19 mouse cellular contexts compared by ENCODE assay signal in genomic region chr13:95646687-95647111, GRCm38 (mm10). TPM values are rescaled to one million over a fixed set of nuclear protein-coding genes. Genes with fewer than 3 reads are reported as not detected.
DNase-seq lines count a peak whose midpoint lies in the region; ATAC-seq lines count a peak whose summit lies in the region.
"Had no signal": no experiment of that assay in that cellular context is flagged by ENCODE, and none has a peak within 500 bp of the region (broad histone marks: within the 10 kb centered on the region; RNA-seq: fewer than 3 reads in every experiment).

No protein-coding gene starts in this region.

- H3K27me3 ChIP-seq in heart, embryonic 11.5 days (ENCODE audit: control insufficient read depth, insufficient read depth, low read length): no peaks in the 10 kb centered on the region
- no peaks in the 10 kb centered on the region for H3K27me3 ChIP-seq in kidney, embryonic 14.5 days (ENCODE audit: control insufficient read depth, insufficient read depth, low read length)
- H3K27me3 ChIP-seq in limb, embryonic 10.5 days (ENCODE audit: low read depth, poor library complexity, severe bottlenecking): no peaks in the 10 kb centered on the region
- H3K27me3 ChIP-seq: hindbrain, embryonic 12.5 days; midbrain, embryonic 15.5 days had no signal

- no peak overlapping the region for H3K4me2 ChIP-seq in heart, embryonic 11.5 days
- H3K4me2 ChIP-seq in kidney, embryonic 14.5 days (replicated peaks; ENCODE audit: low read depth, low read length): no peak overlapping the region
- H3K4me2 ChIP-seq: hindbrain, embryonic 12.5 days; midbrain, embryonic 15.5 days had no signal

- WGBS in heart, embryonic 11.5 days (ENCODE audit: insufficient replicate concordance): 46% methylated on average over 9 of the region's 9 CpGs
- 11% methylated on average over 9 of the region's 9 CpGs for WGBS in kidney, embryonic 14.5 days
- WGBS in limb, embryonic 10.5 days: 14% methylated on average over 9 of the region's 9 CpGs

- H3K4me3 ChIP-seq in heart, embryonic 11.5 days (ENCODE audit: low read depth, low read length): no peak overlapping the region
- no peak overlapping the region for H3K4me3 ChIP-seq in kidney, embryonic 14.5 days (ENCODE audit: low read length)
- H3K4me3 ChIP-seq in limb, embryonic 10.5 days: no peak overlapping the region
- H3K4me3 ChIP-seq: gastrocnemius, adult 2 months; hindbrain, embryonic 12.5 days; midbrain, embryonic 15.5 days had no signal

- H3K4me1 ChIP-seq in heart, embryonic 11.5 days (ENCODE audit: control insufficient read depth, insufficient read depth, low read length): peaks cover 23% of the 10 kb centered on the region
- peaks cover 20% of the 10 kb centered on the region for H3K4me1 ChIP-seq in kidney, embryonic 14.5 days (ENCODE audit: control insufficient read depth, insufficient read depth, low read length)
- peaks cover 48% of the 10 kb centered on the region for H3K4me1 ChIP-seq in limb, embryonic 10.5 days
- H3K4me1 ChIP-seq: hindbrain, embryonic 12.5 days; midbrain, embryonic 15.5 days had no signal

- peak overlapping the region; percentile 18; the same call in 1 of the 2 replicates for H3K27ac ChIP-seq in heart, embryonic 11.5 days (ENCODE audit: low read depth, low read length)
- H3K27ac ChIP-seq in kidney, embryonic 14.5 days (ENCODE audit: low read depth, low read length): peak overlapping the region; percentile 32
- peak overlapping the region; percentile 81; the same call in 1 of the 2 replicates for H3K27ac ChIP-seq in limb, embryonic 10.5 days
- H3K27ac ChIP-seq: gastrocnemius, adult 2 months; hindbrain, embryonic 12.5 days; midbrain, embryonic 15.5 days had no signal

- H3K9ac ChIP-seq in heart, embryonic 11.5 days (ENCODE audit: low read depth, low read length): no peak overlapping the region
- H3K9ac ChIP-seq in kidney, embryonic 14.5 days (ENCODE audit: low read depth, low read length): no peak overlapping the region
- H3K9ac ChIP-seq: forebrain, postnatal 0 days; hindbrain, embryonic 12.5 days; midbrain, embryonic 15.5 days had no signal

- no peak for ATAC-seq in heart, embryonic 11.5 days (replicated peaks; ENCODE audit: insufficient number of reproducible peaks, low FRiP score, low TSS enrichment)
- peak; percentile 90 for ATAC-seq in kidney, embryonic 14.5 days (ENCODE audit: low FRiP score, low TSS enrichment)
- ATAC-seq: activated CD4-positive, CD25-positive, alpha-beta regulatory T cell, adult 4 months; forebrain, postnatal 0 days; intestine, postnatal 0 days; midbrain, embryonic 15.5 days had no signal

- H3K36me3 ChIP-seq in heart, embryonic 11.5 days (ENCODE audit: control insufficient read depth, insufficient read depth, low read length): no peaks in the 10 kb centered on the region
- H3K36me3 ChIP-seq in kidney, embryonic 14.5 days (ENCODE audit: control insufficient read depth, insufficient read depth, low read length): no peaks in the 10 kb centered on the region
- peaks cover 13% of the 10 kb centered on the region; the same call in 1 of the 2 replicates for H3K36me3 ChIP-seq in limb, embryonic 10.5 days
- H3K36me3 ChIP-seq: midbrain, embryonic 15.5 days had no signal

- DNase-seq in heart, adult 11 months: no peak
- DNase-seq in embryo, embryonic 11 days: peak; percentile 54
- no peak for DNase-seq in limb, embryonic 10.5 days (ENCODE audit: low spot score)
- no peak for DNase-seq in cerebellum, adult 11-12 months
- no peak for DNase-seq in urinary bladder, adult 18-20 months (ENCODE audit: low spot score in 2 of 2)
- DNase-seq in gastrocnemius, postnatal 25 days: no peak
- DNase-seq: cerebellum, adult 8-10 months; forebrain, postnatal 0 days; gastrocnemius, adult 2 months; layer of hippocampus, postnatal 36 days; left cerebral cortex, postnatal 4 days; lung, adult 18-20 months; thymus, postnatal 4 days had no signal

- no peaks in the 10 kb centered on the region for H3K9me3 ChIP-seq in heart, embryonic 11.5 days (replicated peaks; ENCODE audit: control insufficient read depth, low read length)
- H3K9me3 ChIP-seq in kidney, embryonic 14.5 days (ENCODE audit: control insufficient read depth, low read length): no peaks in the 10 kb centered on the region
- no peaks in the 10 kb centered on the region for H3K9me3 ChIP-seq in limb, embryonic 10.5 days (replicated peaks)
- H3K9me3 ChIP-seq: hindbrain, embryonic 12.5 days; midbrain, embryonic 15.5 days had no signal

RNA-seq across cellular contexts. Expression of gene F2r, which starts 28.4 kb away (rescaled TPM):
- 171 and 195 TPM in 2 replicates for polyA plus RNA-seq in heart, embryonic 11.5 days (2014; fragmentation: Nextera tagmentation; extraction: Ambion mirVana)
- polyA plus RNA-seq in kidney, embryonic 14.5 days (2014; fragmentation: Nextera tagmentation; extraction: Ambion mirVana): 66.9 and 128 TPM in 2 replicates
- 141 and 143 TPM in 2 replicates for polyA plus RNA-seq in limb, embryonic 10.5 days (2016; fragmentation: Nextera tagmentation; extraction: Ambion mirVana)
- 1 to 10 TPM; 6.1 to 7.9 TPM for total RNA-seq in gastrocnemius, postnatal 25 days (2021)

RNA-seq across cellular contexts. Expression of gene F2rl2, which starts 50.0 kb away (rescaled TPM):
- 4.0 and 4.1 TPM in 2 replicates for polyA plus RNA-seq in heart, embryonic 11.5 days (2014; fragmentation: Nextera tagmentation; extraction: Ambion mirVana)
- polyA plus RNA-seq in kidney, embryonic 14.5 days (2014; fragmentation: Nextera tagmentation; extraction: Ambion mirVana): 0.41 and 0.54 TPM in 2 replicates
- polyA plus RNA-seq in limb, embryonic 10.5 days (2016; fragmentation: Nextera tagmentation; extraction: Ambion mirVana): 1.1 and 1.4 TPM in 2 replicates
- total RNA-seq in gastrocnemius, postnatal 25 days (2021): not detected
- total RNA-seq: gastrocnemius, adult 2 months had no signal

Comparison
In these comparisons a context has a peak if more than half of its experiments do, and no peak if none do; other contexts are left out.
1. H3K27ac ChIP-seq: peak in every context shown above with its lines; median percentile 81 in limb, embryonic 10.5 days; 32 in kidney, embryonic 14.5 days; 18 in heart, embryonic 11.5 days.